Mouse (Mus musculus): ENCODE measurements around the gene Dnajc3. TPM values are rescaled to one million over a fixed set of nuclear protein-coding genes. Genes with fewer than 3 reads are reported as not detected.

Gene Dnajc3
- total RNA-seq, 1 experiment = 21.8 TPM

- Histone ChIP-seq H3K4me1 (ENCODE audit: control insufficient read depth in 2 of 2, insufficient read depth in 2 of 2, low read length in 2 of 2, poor library complexity in 1 of 2) (peaks cover 0 to 2% of the 10 kb centered on the region in 2 experiments; a peak in 1 of 4 replicates), H3K9ac (ENCODE audit: insufficient read depth, low read depth, low read length, poor library complexity, severe bottlenecking) (peak overlapping the region; percentile 88), H3K4me3 (ENCODE audit: insufficient read depth in 1 of 2, low read depth in 1 of 2, low read length in 2 of 2, poor library complexity in 1 of 2, severe bottlenecking in 1 of 2) (peak overlapping the region; percentile 83 to 93), H3K27ac (ENCODE audit: insufficient read depth, low read depth, low read length, poor library complexity, severe bottlenecking) (no peak overlapping the region), H3K36me3 (ENCODE audit: control insufficient read depth, insufficient read depth, low read length, poor library complexity, severe bottlenecking) (no peaks in the 10 kb centered on the region), H3K9me3 (ENCODE audit: control insufficient read depth, insufficient read depth, low read depth, low read length) (no peaks in the 10 kb centered on the region)
- DNase-seq (ENCODE audit: low read depth, low spot score) = no peak
- in situ Hi-C loops (cut with MboI; ENCODE audit: low sequenced_read_pairs in 2 of 2, unreplicated experiment in 2 of 2) = no loop called here
- TF ChIP-seq ZNF384 (IDR thresholded peaks at IDR 0.05; ENCODE audit: low read depth, low read length) (peak; percentile 78; the same call in 1 of the 2 replicates), MAFK (IDR thresholded peaks at IDR 0.05; ENCODE audit: insufficient read depth, low read depth, low read length) (no peak), ZC3H11A (IDR thresholded peaks at IDR 0.05; ENCODE audit: borderline replicate concordance, low read depth, low read length) (no peak)
Observed at GRCm38 (mm10) chr14:118938551-118938950, 775 bp downstream of the Dnajc3 start.

GRCm38 (mm10) chr14:118940796-118941495 lies 3.2 kb downstream of the Dnajc3 start:
- Histone ChIP-seq H3K27ac (ENCODE audit: insufficient read depth, low read depth, low read length, poor library complexity, severe bottlenecking) (no peak overlapping the region), H3K9me3 (ENCODE audit: control insufficient read depth, insufficient read depth, low read depth, low read length) (no peaks in the 10 kb centered on the region), H3K36me3 (ENCODE audit: control insufficient read depth, insufficient read depth, low read length, poor library complexity, severe bottlenecking) (no peaks in the 10 kb centered on the region), H3K4me3 (ENCODE audit: insufficient read depth in 1 of 2, low read depth in 1 of 2, low read length in 2 of 2, poor library complexity in 1 of 2, severe bottlenecking in 1 of 2) (no peak overlapping the region), H3K4me1 (ENCODE audit: control insufficient read depth in 2 of 2, insufficient read depth in 2 of 2, low read length in 2 of 2, poor library complexity in 1 of 2) (peaks cover 2 to 4% of the 10 kb centered on the region in 2 experiments; a peak in 1 of 4 replicates), H3K9ac (ENCODE audit: insufficient read depth, low read depth, low read length, poor library complexity, severe bottlenecking) (no peak overlapping the region)
- TF ChIP-seq ZC3H11A (IDR thresholded peaks at IDR 0.05; ENCODE audit: borderline replicate concordance, low read depth, low read length) (no peak), MAFK (IDR thresholded peaks at IDR 0.05; ENCODE audit: insufficient read depth, low read depth, low read length) (no peak), ZNF384 (IDR thresholded peaks at IDR 0.05; ENCODE audit: low read depth, low read length) (no peak), CHD2 (IDR thresholded peaks at IDR 0.05; ENCODE audit: low read depth, low read length) (no peak), HCFC1 (IDR thresholded peaks at IDR 0.05; ENCODE audit: borderline replicate concordance, insufficient read depth, low read length) (no peak)
- no peak for DNase-seq (ENCODE audit: low read depth, low spot score)
- in situ Hi-C loops (cut with MboI; ENCODE audit: low sequenced_read_pairs in 2 of 2, unreplicated experiment in 2 of 2) = no loop called here

- Histone ChIP-seq H3K9me3 (ENCODE audit: control insufficient read depth, insufficient read depth, low read depth, low read length) (no peaks in the 10 kb centered on the region), H3K36me3 (ENCODE audit: control insufficient read depth, insufficient read depth, low read length, poor library complexity, severe bottlenecking) (no peaks in the 10 kb centered on the region), H3K4me1 (ENCODE audit: control insufficient read depth in 2 of 2, insufficient read depth in 2 of 2, low read length in 2 of 2, poor library complexity in 1 of 2) (peaks cover 0 to 4% of the 10 kb centered on the region in 2 experiments; a peak in 1 of 4 replicates), H3K9ac (ENCODE audit: insufficient read depth, low read depth, low read length, poor library complexity, severe bottlenecking) (peak overlapping the region; percentile 50), H3K4me3 (ENCODE audit: insufficient read depth in 1 of 2, low read depth in 1 of 2, low read length in 2 of 2, poor library complexity in 1 of 2, severe bottlenecking in 1 of 2) (0 out of 4 replicates have a peak overlapping the region, but pooled peaks of 1 of the 2 experiments have one; percentile 27), H3K27ac (ENCODE audit: insufficient read depth, low read depth, low read length, poor library complexity, severe bottlenecking) (no peak overlapping the region)
- in situ Hi-C loops (cut with MboI; ENCODE audit: low sequenced_read_pairs in 2 of 2, unreplicated experiment in 2 of 2) = no loop called here
- DNase-seq (ENCODE audit: low read depth, low spot score) = no peak
- TF ChIP-seq MAFK (IDR thresholded peaks at IDR 0.05; ENCODE audit: insufficient read depth, low read depth, low read length) = no peak
- TF ChIP-seq ZC3H11A (IDR thresholded peaks at IDR 0.05; ENCODE audit: borderline replicate concordance, low read depth, low read length) = no peak
Observed at GRCm38 (mm10) chr14:118942076-118942475, 4.3 kb downstream of the Dnajc3 start.

- Histone ChIP-seq H3K36me3 (ENCODE audit: control insufficient read depth, insufficient read depth, low read length, poor library complexity, severe bottlenecking) (no peaks in the 10 kb centered on the region), H3K27ac (ENCODE audit: insufficient read depth, low read depth, low read length, poor library complexity, severe bottlenecking) (no peak overlapping the region), H3K4me1 (ENCODE audit: control insufficient read depth in 2 of 2, insufficient read depth in 2 of 2, low read length in 2 of 2, poor library complexity in 1 of 2) (peaks cover 0 to 6% of the 10 kb centered on the region in 2 experiments; a peak in 1 of 4 replicates), H3K9ac (ENCODE audit: insufficient read depth, low read depth, low read length, poor library complexity, severe bottlenecking) (no peak overlapping the region), H3K9me3 (ENCODE audit: control insufficient read depth, insufficient read depth, low read depth, low read length) (no peaks in the 10 kb centered on the region), H3K4me3 (ENCODE audit: insufficient read depth in 1 of 2, low read depth in 1 of 2, low read length in 2 of 2, poor library complexity in 1 of 2, severe bottlenecking in 1 of 2) (no peak overlapping the region)
- TF ChIP-seq CHD2 (IDR thresholded peaks at IDR 0.05; ENCODE audit: low read depth, low read length) (no peak), HCFC1 (IDR thresholded peaks at IDR 0.05; ENCODE audit: borderline replicate concordance, insufficient read depth, low read length) (no peak), ZC3H11A (IDR thresholded peaks at IDR 0.05; ENCODE audit: borderline replicate concordance, low read depth, low read length) (no peak), MAFK (IDR thresholded peaks at IDR 0.05; ENCODE audit: insufficient read depth, low read depth, low read length) (no peak), ZNF384 (IDR thresholded peaks at IDR 0.05; ENCODE audit: low read depth, low read length) (no peak)
- in situ Hi-C loops (cut with MboI; ENCODE audit: low sequenced_read_pairs in 2 of 2, unreplicated experiment in 2 of 2) = no loop called here
- no peak for DNase-seq (ENCODE audit: low read depth, low spot score)
Observed at GRCm38 (mm10) chr14:118944702-118945101, 6.9 kb downstream of the Dnajc3 start.
